Mouse (Mus musculus) skeletal muscle tissue, adult 2 months (tissue): ENCODE data around the gene Zfp446.
A peak's percentile ranks its signal among the peaks of the same experiment; 100 is the strongest.

ENCODE experiments used
- DNase-seq: peaks from one replicate; pipeline ENCODE4 v3.0.0-alpha.2; 2012; ENCODE audit warnings: low read depth, low spot score

Gene Zfp446

GRCm38 (mm10) chr7:13024805-13025204 lies 47.2 kb downstream of the Zfp446 start:
- peak; percentile 30 for DNase-seq

DNA sequence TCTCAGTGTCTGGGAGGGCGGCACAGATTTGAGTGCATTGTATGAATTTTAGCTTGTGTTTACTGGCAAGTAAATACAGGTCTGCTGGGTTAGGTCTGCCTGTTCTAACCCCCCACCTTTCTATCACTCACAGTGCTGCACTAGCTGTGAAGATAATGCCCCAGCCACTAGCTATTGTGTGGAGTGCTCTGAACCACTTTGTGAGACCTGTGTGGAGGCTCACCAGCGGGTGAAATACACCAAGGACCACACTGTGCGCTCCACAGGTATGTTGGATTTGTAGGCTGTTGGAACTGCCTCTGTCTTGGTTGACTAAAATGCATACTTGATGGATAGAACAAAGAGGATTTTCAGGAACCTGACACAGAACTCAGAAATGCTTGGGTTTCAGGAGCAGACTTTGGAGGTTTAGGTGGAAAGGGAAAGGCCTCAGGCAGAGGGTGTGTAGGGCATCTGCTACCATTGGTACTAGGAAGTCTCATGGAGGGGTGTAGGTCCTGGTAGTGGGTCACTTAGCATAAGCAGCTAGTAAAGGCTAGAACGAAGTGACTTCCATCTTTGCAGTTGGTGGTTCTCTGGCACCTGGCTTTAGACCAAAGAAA lies 48.0 kb downstream of the Zfp446 start:
- no peak for DNase-seq

DNA sequence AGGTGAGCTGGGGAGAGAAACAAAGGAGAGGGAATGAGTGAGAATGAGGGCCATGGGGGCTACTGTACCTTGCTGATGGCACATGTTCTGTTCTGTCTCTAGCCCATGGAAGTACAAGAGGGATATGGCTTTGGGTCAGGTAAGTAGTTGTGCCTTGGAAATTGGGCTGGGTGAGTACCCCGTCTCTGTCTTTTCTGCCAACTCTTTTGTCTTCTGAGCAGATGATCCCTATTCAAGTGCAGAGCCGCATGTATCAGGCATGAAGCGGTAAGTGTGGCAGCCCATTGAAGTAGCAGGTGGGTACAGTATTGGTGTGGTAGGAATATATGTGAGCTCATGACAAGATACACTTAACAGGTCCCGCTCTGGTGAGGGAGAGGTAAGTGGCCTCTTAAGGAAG lies 51.3 kb downstream of the Zfp446 start:
- no peak for DNase-seq

- no peak for DNase-seq
Measured at GRCm38 (mm10) chr7:13031069-13031468, 53.4 kb downstream of the Zfp446 start.

GRCm38 (mm10) chr7:13031983-13032382 lies 54.3 kb downstream of the Zfp446 start:
- DNase-seq: no peak

GRCm38 (mm10) chr7:13032541-13032940 lies 54.9 kb downstream of the Zfp446 start:
- no peak for DNase-seq

DNA sequence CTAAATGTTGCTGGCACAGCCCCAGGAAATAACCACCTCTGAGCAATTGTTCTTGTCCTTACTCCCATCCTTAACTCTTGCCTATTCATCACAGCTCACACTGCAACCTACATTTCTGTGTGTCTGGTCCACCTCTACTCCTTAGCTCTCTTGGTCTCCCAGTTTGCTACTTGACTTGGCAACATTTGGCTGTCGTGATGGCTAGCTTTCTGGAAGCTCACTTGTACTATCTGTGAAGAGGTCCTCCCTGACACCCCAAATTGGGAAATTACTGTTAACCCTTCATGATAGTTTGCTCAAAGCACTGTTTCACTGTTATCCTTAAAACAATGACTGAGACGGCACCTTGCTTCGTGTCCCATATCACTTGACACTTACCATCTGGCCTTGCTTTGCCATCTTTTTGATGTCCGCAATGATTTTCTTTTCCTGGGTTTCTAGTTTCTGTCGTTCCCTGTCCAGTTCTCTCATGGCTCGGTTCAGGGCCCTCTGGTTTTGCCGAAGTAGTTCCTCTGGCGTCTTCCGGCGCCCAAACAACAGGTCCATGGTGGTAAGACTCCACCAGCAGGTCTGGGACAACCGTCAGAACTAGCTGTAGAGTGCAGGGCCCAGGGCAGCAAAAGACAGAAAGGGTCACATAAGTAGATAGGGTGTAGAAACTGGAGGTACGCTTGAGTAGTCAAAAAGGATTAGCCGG lies 56.0 kb downstream of the Zfp446 start:
- DNase-seq: no peak

- DNase-seq: peak; percentile 96
Measured at GRCm38 (mm10) chr7:13034148-13034977, 56.7 kb downstream of the Zfp446 start, which contains the start of gene Chmp2a. TSS of gene Chmp2a (minus strand) at chr7:13034807.
